Mouse (Mus musculus) megakaryocyte, embryonic 14.5 days (primary cell): ENCODE measurements around the gene Vps29.

ENCODE experiments used
- FLI1 ChIP-seq: IDR thresholded peaks from 2 replicates; pipeline ENCODE4 v1.6.1; 2012; ENCODE audit warnings: low read length, inconsistent platforms, mixed read lengths
- GATA1 ChIP-seq: IDR thresholded peaks from 3 replicates; pipeline ENCODE4 v1.6.1; 2012; ENCODE audit warnings: mixed read lengths, low read length, inconsistent platforms, borderline replicate concordance

DNA sequence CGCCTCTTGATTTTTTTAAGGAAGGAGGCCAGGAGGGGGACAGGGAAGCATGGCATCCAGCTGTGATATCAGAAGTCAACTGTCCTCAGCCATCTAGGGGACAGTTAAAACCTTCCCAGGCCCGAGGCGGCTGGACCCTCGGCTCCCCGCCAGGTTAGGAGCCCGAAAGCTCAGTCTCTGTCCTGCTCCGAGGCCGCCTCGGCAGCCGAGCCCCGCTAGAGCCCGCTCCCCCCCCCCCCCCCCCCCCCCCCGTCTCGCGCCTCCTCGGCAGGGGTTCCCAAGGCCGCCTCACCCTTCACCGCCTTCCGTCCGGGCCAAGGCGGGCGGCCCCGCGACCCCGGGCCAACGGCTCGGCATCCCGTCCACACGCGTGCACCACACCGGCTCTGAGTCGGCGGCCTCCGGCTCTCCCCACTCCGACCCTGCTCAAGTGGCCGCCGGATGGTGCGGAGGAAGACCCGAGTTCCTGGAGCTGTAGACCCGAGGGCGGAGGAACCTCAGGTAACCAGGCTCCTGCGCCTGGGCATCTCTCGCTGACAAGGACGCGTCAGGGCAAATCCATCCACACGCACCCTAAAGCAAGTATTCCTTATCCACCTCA lies 17.5 kb downstream of the Vps29 start, which contains the start of gene Gpn3:
- no peak for TF ChIP-seq GATA1
- no peak for TF ChIP-seq FLI1
